Mouse (Mus musculus): Measurements from ENCODE around the gene Rab6b.

DNA sequence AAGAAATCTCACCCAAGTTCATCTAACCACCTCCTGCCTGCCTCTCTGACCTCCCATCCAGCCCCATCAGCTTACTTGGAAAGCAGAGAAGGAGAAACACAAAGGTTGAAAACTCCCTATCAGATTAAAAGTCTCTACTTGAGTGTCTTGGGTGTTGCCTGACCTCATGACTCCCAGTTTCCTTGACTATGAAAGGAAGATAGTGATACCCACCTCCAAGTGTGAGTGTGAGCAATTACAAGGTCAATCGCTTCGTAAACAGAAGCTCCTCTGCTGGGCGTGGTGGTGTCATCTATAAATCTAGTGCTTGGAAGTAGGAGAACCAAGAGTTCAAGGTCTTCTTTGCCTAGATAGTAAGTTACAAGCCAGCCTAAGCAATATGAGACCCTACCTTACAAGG, 31.4 kb upstream of the Rab6b start:
- TF ChIP-seq CTCF (IDR thresholded peaks at IDR 0.05; ENCODE audit: low read depth, low read length) (no peak), POLR2A (IDR thresholded peaks at IDR 0.05; ENCODE audit: extremely low read depth, insufficient read depth, low read length) (no peak)
